Mouse (Mus musculus) liver, embryonic 13.5 days (tissue): ENCODE measurements around the gene G6pdx. TPM values are rescaled to one million over a fixed set of nuclear protein-coding genes. Genes with fewer than 3 reads are reported as not detected.

Source experiments
- ATAC-seq: fragments of 200-750 bp; cut with Nextera tagmentation; 2 replicates; pipeline ENCODE4 v1.8.0; 2017; ENCODE audit warnings: low read depth, mild to moderate bottlenecking, moderate number of reproducible peaks, moderate library complexity
- DNase-seq: peaks from one replicate; pipeline ENCODE4 v3.0.0; 2022
- H3K27ac ChIP-seq: fragments of 300-500 bp; sonication (generic); 2 replicates; pipeline ENCODE4 v1.5.1; 2015; ENCODE audit warnings: moderate library complexity, mild to moderate bottlenecking, inconsistent platforms
- H3K27me3 ChIP-seq: fragments of 300-500 bp; sonication (generic); 2 replicates; pipeline ENCODE4 v1.6.1; 2015; ENCODE audit warnings: mild to moderate bottlenecking, inconsistent platforms
- H3K36me3 ChIP-seq: fragments of 300-500 bp; sonication (generic); 2 replicates; pipeline ENCODE4 v1.6.1; 2015; ENCODE audit warnings: mild to moderate bottlenecking, inconsistent platforms
- H3K4me1 ChIP-seq: fragments of 300-500 bp; sonication (generic); replicated peaks from 2 replicates; pipeline ENCODE4 v1.6.1; 2015; ENCODE audit warnings: inconsistent platforms
- H3K4me2 ChIP-seq: fragments of 300-500 bp; sonication (generic); 2 replicates; pipeline ENCODE4 v1.6.1; 2015; ENCODE audit warnings: inconsistent platforms, mild to moderate bottlenecking, moderate library complexity
- H3K4me3 ChIP-seq: fragments of 300-500 bp; sonication (generic); replicated peaks from 2 replicates; pipeline ENCODE4 v1.5.1; 2015; ENCODE audit warnings: mild to moderate bottlenecking, inconsistent platforms
- H3K9ac ChIP-seq: fragments of 300-500 bp; sonication (generic); 2 replicates; pipeline ENCODE4 v1.6.1; 2015; ENCODE audit warnings: mild to moderate bottlenecking, inconsistent platforms
- H3K9me3 ChIP-seq: fragments of 300-500 bp; sonication (generic); replicated peaks from 2 replicates; pipeline ENCODE4 v1.6.1; 2016; ENCODE audit warnings: inconsistent platforms
- WGBS: fragments of 180-500 bp; shearing (Covaris S2); methylation state at CpG from one replicate; pipeline ENCODE4 v1.1.7; 2015; ENCODE audit not compliant: insufficient replicate concordance; 5-methylcytosine and 5-hydroxymethylcytosine counted together
- polyA plus RNA-seq: library from polyadenylated mRNA; unstranded; fragments of >200 nt; fragmentation: Nextera tagmentation; extraction: Ambion mirVana; gene quantifications from 2 replicates; pipeline ENCODE4 v1.2.1, GENCODE M21; 2015

The G6pdx gene
- 51.6 and 54.5 TPM in 2 replicates for polyA plus RNA-seq

GRCm38 (mm10) chrX:74428826-74429276 lies at the start of gene G6pdx:
Gene G6pdx (minus strand): TSS chrX:74429194.
- peak within 1 kb of the TSS; percentile 78 for H3K9ac ChIP-seq
- DNase-seq (peak; percentile 84), ATAC-seq (peak; percentile 77)
- H3K36me3 ChIP-seq: peaks cover 22% of the 10 kb centered on the region
- H3K27me3 ChIP-seq: no peaks in the 10 kb centered on the region
- peaks cover 50% of the 10 kb centered on the region for H3K4me1 ChIP-seq
- no peaks in the 10 kb centered on the region for H3K9me3 ChIP-seq
- peak within 1 kb of the TSS; percentile 79 for H3K4me2 ChIP-seq
- peak within 1 kb of the TSS; percentile 93 for H3K27ac ChIP-seq
- 23% methylated on average over 24 of the region's 25 CpGs for WGBS
- peak within 1 kb of the TSS; percentile 70 for H3K4me3 ChIP-seq

DNA sequence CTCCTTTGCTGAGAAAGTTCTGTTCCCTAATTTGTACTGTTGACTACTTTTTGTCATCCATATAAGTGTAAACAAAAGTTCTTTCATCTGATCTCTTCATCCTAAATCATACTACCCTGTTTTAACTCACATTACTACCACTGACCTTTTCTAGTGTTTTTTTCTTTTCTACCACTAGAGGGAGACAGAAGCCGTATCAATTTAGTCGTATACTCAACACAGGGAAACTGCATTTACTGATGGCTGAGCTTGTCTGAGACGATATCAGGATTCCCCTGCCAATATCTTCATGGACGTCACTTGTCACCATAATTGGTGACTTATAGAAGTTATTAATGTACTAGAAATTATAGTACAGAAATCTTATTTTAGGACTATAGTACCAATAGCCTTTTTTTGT lies 23.8 kb upstream of the G6pdx start:
- DNase-seq (no peak), ATAC-seq (no peak)
- Histone ChIP-seq H3K36me3 (peaks cover 15% of the 10 kb centered on the region), H3K9ac (no peak overlapping the region), H3K27ac (no peak overlapping the region), H3K27me3 (no peaks in the 10 kb centered on the region), H3K9me3 (no peaks in the 10 kb centered on the region), H3K4me3 (no peak overlapping the region), H3K4me1 (no peaks in the 10 kb centered on the region), H3K4me2 (no peak overlapping the region)
- 10% methylated on average over 4 of the region's 4 CpGs for WGBS

- H3K9me3 ChIP-seq: no peaks in the 10 kb centered on the region
- H3K27me3 ChIP-seq: no peaks in the 10 kb centered on the region
- no peaks in the 10 kb centered on the region for H3K4me1 ChIP-seq
- 45% methylated on average over 4 of the region's 4 CpGs for WGBS
- H3K36me3 ChIP-seq: peaks cover 18% of the 10 kb centered on the region
- H3K9ac ChIP-seq: no peak overlapping the region
- DNase-seq (no peak), ATAC-seq (no peak)
- H3K4me3 ChIP-seq: no peak overlapping the region
- no peak overlapping the region for H3K27ac ChIP-seq
- H3K4me2 ChIP-seq: no peak overlapping the region
Observed at GRCm38 (mm10) chrX:74451157-74451912, 22.3 kb upstream of the G6pdx start.

DNA sequence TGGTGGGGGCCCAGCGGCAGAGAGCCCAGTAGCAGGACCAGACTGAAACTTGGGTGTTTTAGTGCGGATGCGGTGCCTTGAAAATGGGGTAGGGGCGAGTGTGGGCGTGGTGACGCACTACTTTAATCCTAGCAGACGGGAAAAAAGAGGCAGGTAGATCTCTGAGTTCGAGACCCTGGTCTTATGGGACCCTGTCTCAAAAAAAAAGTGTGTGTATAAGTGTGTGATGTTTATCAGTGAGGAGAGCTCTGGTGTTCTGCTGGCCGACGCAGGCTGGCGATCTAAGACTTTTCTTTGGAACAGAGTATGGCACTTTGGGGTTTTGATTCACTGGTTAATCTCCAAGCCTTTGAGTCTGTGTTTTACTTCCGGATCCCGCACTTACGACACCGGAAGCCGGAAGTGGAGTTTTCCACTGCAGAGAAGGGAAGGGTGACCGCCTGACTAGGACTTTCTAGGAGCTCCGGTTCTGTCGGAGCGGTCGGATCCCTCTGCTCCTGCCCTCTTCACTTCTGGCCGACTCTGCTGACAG lies 362 bp upstream of the G6pdx start:
- peaks cover 45% of the 10 kb centered on the region for H3K4me1 ChIP-seq
- peak overlapping the region; percentile 76 for H3K9ac ChIP-seq
- H3K4me2 ChIP-seq: peak overlapping the region; percentile 79
- no peaks in the 10 kb centered on the region for H3K9me3 ChIP-seq
- peak; percentile 43 for ATAC-seq
- H3K4me3 ChIP-seq: peak overlapping the region; percentile 70
- H3K36me3 ChIP-seq: peaks cover 27% of the 10 kb centered on the region
- peak overlapping the region; percentile 93 for H3K27ac ChIP-seq
- no peaks in the 10 kb centered on the region for H3K27me3 ChIP-seq
- 13% methylated on average over 22 of the region's 22 CpGs for WGBS
- DNase-seq: peak; percentile 70

- Histone ChIP-seq H3K4me1 (peaks cover 53% of the 10 kb centered on the region), H3K4me2 (peak overlapping the region; percentile 79), H3K4me3 (peak overlapping the region; percentile 70), H3K9me3 (no peaks in the 10 kb centered on the region), H3K27ac (peak overlapping the region; percentile 93), H3K36me3 (peaks cover 16% of the 10 kb centered on the region), H3K9ac (peak overlapping the region; percentile 78), H3K27me3 (no peaks in the 10 kb centered on the region)
- ATAC-seq (peak; percentile 19), DNase-seq (no peak)
- 19% methylated on average over 35 of the region's 35 CpGs for WGBS
Observed at GRCm38 (mm10) chrX:74428146-74428825, 708 bp downstream of the G6pdx start.

- peak overlapping the region; percentile 70 for H3K4me3 ChIP-seq
- H3K9me3 ChIP-seq: no peaks in the 10 kb centered on the region
- ATAC-seq: no peak
- WGBS: 65% methylated on average over 3 of the region's 3 CpGs
- H3K27me3 ChIP-seq: no peaks in the 10 kb centered on the region
- H3K27ac ChIP-seq: peak overlapping the region; percentile 91
- H3K36me3 ChIP-seq: peaks cover 5% of the 10 kb centered on the region; the same call in 1 of the 2 replicates
- no peak for DNase-seq
- peaks cover 53% of the 10 kb centered on the region for H3K4me1 ChIP-seq
- peak overlapping the region; percentile 79 for H3K4me2 ChIP-seq
- peak overlapping the region; percentile 78 for H3K9ac ChIP-seq
Observed at GRCm38 (mm10) chrX:74427116-74427515, 1.9 kb downstream of the G6pdx start.

- ATAC-seq: no peak
- H3K27ac ChIP-seq: peak overlapping the region; percentile 91
Observed at GRCm38 (mm10) chrX:74426256-74426655, 2.7 kb downstream of the G6pdx start.

DNA sequence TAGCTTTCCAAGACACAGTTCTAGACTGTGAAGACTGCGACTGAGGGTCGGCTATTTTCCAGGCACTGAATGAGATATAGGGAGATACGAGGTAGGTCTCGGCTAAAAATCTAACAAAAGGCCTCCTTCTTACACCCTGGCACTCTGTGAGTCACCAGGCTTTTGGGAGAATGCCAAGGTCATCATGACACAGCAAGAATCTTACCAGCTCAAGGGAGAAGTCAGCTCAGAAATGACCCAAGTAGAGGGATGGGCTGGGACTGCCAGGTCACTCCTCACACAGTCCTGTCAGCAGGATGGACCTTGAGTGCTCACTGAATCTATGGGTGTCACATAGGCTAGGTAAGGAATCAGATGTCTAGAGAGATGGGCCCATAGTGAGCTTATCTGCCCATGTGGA lies 3.8 kb downstream of the G6pdx start:
- Histone ChIP-seq H3K9me3 (no peaks in the 10 kb centered on the region), H3K4me2 (peak overlapping the region; percentile 79), H3K27me3 (no peaks in the 10 kb centered on the region), H3K36me3 (no peaks in the 10 kb centered on the region), H3K9ac (peak overlapping the region; percentile 78), H3K4me1 (peaks cover 46% of the 10 kb centered on the region), H3K27ac (peak overlapping the region; percentile 91), H3K4me3 (peak overlapping the region; percentile 70)
- ATAC-seq (peak; percentile 72), DNase-seq (peak; percentile 71)
- WGBS: 42% methylated on average over 4 of the region's 4 CpGs

More at GRCm38 (mm10) chrX:74426256-74426655, 2.7 kb downstream of the G6pdx start:
- WGBS: 34% methylated on average over 1 of the region's 1 CpGs
- no peaks in the 10 kb centered on the region for H3K27me3 ChIP-seq
- no peaks in the 10 kb centered on the region for H3K36me3 ChIP-seq
- H3K4me1 ChIP-seq: peaks cover 53% of the 10 kb centered on the region
- H3K9ac ChIP-seq: peak overlapping the region; percentile 78
- no peaks in the 10 kb centered on the region for H3K9me3 ChIP-seq
- H3K4me2 ChIP-seq: peak overlapping the region; percentile 79
- H3K4me3 ChIP-seq: peak overlapping the region; percentile 70
- no peak for DNase-seq

GRCm38 (mm10) chrX:74424443-74424842 lies 4.6 kb downstream of the G6pdx start:
- H3K27me3 ChIP-seq: no peaks in the 10 kb centered on the region
- H3K9me3 ChIP-seq: no peaks in the 10 kb centered on the region
- H3K36me3 ChIP-seq: no peaks in the 10 kb centered on the region
- peak overlapping the region; percentile 70 for H3K4me3 ChIP-seq
- DNase-seq (peak; percentile 15), ATAC-seq (peak; percentile 39)
- peak overlapping the region; percentile 91 for H3K27ac ChIP-seq
- peak overlapping the region; percentile 79 for H3K4me2 ChIP-seq
- H3K9ac ChIP-seq: peak overlapping the region; percentile 78
- peaks cover 43% of the 10 kb centered on the region for H3K4me1 ChIP-seq

DNA sequence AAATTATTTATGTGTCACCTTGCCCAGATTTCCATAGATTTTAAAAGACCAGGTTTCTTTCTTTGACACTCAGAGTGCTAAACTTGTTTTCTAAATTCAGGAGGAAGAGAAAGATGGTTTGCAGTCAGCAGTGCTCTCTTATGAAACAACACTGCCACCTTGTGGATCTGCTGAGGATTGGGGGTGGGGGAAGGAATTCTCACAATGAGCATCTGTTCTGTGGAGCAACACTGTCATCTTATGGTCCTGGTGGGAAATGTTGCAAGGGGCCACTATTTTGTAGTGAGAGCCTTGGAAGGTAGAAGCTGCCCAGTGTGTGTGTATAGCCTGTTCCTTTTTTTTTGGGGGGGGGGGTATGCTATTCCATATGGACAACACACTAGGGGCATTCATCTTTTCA lies 15.6 kb downstream of the G6pdx start:
- Histone ChIP-seq H3K4me1 (no peaks in the 10 kb centered on the region), H3K9me3 (no peaks in the 10 kb centered on the region), H3K36me3 (peaks cover 44% of the 10 kb centered on the region), H3K27me3 (no peaks in the 10 kb centered on the region), H3K9ac (no peak overlapping the region), H3K4me3 (no peak overlapping the region), H3K27ac (no peak overlapping the region), H3K4me2 (no peak overlapping the region)
- ATAC-seq (no peak), DNase-seq (peak; percentile 46)

GRCm38 (mm10) chrX:74408340-74408739 lies 20.7 kb downstream of the G6pdx start:
- Histone ChIP-seq H3K27ac (no peak overlapping the region), H3K4me3 (no peak overlapping the region), H3K9ac (no peak overlapping the region), H3K9me3 (no peaks in the 10 kb centered on the region), H3K4me1 (no peaks in the 10 kb centered on the region), H3K27me3 (no peaks in the 10 kb centered on the region), H3K36me3 (peaks cover 36% of the 10 kb centered on the region), H3K4me2 (no peak overlapping the region)
- no peak for DNase-seq
- 39% methylated on average over 2 of the region's 2 CpGs for WGBS
- ATAC-seq: no peak
